Mouse (Mus musculus) embryonic fibroblast, embryonic 13.5 days (primary cell): ENCODE measurements around the gene Cyp17a1.

Experiments
- CTCF ChIP-seq: IDR thresholded peaks from 2 replicates; pipeline ENCODE4 v1.5.1; 2011; ENCODE audit warnings: mild to moderate bottlenecking, control low read depth, low read length, moderate library complexity, borderline replicate concordance; ENCODE audit not compliant: insufficient read depth
- POLR2A ChIP-seq: IDR thresholded peaks from 2 replicates; pipeline ENCODE4 v1.6.1; 2011; ENCODE audit warnings: low read depth, mild to moderate bottlenecking, control low read depth, low read length, moderate library complexity

GRCm38 (mm10) chr19:46655626-46656025 lies 17.3 kb downstream of the Cyp17a1 start:
- TF ChIP-seq CTCF, result no peak
- no peak for TF ChIP-seq POLR2A
